Mouse (Mus musculus) naive thymus-derived CD4-positive, alpha-beta T cell, adult 2 months (primary cell): ENCODE data around the gene Scn3b.

Source experiments
- DNase-seq: peaks from one replicate; pipeline ENCODE4 v3.0.0-alpha.2; 2011; ENCODE audit warnings: low read depth

The Scn3b gene

DNA sequence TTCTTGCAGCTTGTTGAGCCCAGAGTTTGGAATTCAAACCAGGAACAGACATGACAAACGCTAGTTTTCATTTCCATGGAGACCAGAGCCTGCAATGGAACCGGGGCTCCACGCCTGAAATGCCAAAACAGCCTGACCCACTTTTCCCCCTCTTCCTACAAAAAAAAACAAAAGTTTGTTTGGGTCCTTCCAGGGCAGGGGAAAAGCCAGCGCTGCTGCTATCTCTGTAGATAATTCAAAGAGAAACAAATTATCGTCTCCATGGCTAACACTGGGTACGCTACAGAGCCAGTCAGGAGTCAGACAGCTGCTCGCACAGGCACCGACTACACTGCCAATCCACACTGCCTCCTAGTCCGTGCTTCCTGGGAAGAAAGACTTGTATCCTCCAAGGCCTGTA lies 70.6 kb downstream of the Scn3b start:
- no peak for DNase-seq
